Mouse (Mus musculus): ENCODE data around the gene Dmkn.

DNA sequence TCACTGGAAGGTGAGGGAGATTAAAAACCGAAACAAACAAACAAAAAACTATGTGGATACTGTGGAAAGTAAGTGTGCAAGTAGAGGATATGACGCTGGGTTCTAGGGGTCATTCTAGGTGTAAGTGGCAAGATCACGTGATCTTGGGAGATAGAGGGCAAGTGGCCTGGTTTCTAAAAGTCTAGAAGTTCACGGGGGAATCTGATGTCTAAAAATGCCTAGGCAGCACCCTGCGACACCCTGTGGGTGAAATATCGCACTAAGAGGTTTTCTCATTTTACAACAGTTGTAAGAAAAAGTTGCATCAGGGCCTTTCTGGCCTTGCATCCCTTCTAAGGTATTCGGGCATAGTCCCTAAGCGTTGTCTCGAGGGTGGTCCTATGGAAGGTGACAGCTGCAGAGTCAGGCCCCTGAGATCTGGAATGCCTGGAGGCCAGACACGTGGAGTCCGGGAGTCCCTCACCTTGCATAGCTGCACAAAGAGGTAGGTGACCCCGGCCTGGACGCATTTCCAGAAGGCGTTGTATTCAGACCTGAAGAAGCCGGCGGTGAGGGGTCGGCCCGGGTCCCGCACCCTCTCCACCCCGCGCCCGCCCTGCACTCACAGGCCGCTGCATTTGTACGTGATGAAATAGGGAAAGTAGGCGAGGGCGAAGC is 34.7 kb upstream of the Dmkn start:
- no peak for TF ChIP-seq GATA1 (IDR thresholded peaks at IDR 0.05; ENCODE audit: low read length)
- no peak for TF ChIP-seq TAL1 (IDR thresholded peaks at IDR 0.05; ENCODE audit: low read length)
